Mouse (Mus musculus): Measurements from ENCODE around the gene Gm10273.
A peak's percentile ranks its signal among the peaks of the same experiment; 100 is the strongest.

Gene Gm10273

DNA sequence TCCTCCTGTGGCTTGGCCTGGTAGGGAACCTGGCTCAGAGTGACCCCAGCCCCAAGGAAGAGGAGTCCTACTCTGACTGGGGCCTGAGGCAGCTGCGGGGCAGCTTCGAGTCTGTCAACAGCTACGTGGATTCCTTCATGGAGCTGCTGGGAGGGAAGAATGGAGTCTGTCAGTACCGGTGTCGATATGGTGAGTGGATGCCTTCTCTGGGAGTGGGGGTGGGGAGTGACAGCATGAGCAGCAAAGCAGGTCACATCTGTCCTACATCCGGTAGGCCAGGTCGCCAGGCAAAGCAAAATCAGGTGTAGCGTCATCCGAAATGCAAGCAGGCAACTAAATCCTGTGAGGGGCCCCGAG is 8.3 kb downstream of the Gm10273 start:
- DNase-seq = no peak

DNA sequence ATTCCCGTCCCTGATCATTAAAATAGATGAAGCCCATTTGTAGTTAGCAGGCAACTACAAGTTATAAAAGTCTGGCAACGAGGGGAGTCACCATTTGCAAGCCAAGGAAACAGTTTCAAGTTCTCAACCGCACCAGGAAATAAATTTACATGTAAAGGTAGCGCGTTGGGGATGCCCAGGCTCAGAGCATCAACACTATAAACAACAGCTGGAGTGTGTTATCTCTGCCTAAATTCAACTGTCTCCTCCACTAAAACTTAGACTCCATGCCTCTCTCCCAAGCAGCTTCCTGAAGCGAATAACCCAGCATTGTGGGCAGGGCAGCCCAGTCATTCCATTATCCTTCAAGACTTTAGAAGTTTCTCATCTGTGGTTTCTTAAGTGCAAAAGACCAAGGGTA is 13.1 kb downstream of the Gm10273 start:
- DNase-seq = no peak

DNA sequence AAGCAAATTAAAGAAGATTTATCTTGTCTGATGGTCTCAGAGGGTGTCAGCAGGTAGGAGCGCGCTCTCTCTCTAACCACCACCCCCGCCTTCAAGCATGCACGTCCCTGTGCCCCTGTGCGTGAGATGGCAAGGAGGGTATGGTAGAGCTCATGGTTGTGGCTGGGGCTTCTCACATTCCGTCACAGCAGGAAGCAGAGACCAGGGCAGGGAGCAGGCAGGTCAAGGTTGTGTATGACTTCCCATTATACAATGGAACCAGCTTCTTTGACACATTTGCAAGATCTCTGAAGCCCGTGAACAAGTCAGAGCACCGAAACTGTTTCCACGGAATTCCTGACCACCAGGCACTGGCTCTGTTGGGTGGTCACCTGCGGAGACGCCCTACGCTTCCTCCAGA is 14.8 kb downstream of the Gm10273 start:
- DNase-seq = no peak

GRCm38 (mm10) chr10:59413711-59414110 is 18.3 kb downstream of the Gm10273 start:
- DNase-seq = no peak

- no peak for DNase-seq
Measured at GRCm38 (mm10) chr10:59416623-59417022, 21.2 kb downstream of the Gm10273 start.

DNA sequence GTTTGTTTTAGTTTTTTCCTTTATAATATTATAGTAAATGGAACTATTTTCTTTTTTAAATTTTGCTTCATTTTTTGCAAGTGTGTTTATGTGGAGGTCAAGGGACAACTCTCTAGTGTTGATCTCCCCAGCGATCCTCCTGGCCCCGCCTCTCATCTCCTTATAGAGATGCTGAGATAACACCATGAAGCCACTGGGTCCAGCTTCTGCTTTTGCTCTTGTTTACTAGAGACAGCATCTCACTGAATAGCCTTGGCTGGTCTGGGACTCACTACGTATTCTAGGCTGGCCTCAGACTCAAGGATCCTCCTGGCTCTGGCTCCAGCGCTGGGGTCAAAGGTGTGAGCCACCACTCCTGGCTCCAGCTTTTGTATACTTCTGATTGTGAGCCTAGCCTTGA is 24.1 kb downstream of the Gm10273 start:
- DNase-seq = no peak

- DNase-seq = no peak
Measured at GRCm38 (mm10) chr10:59424453-59424852, 29.0 kb downstream of the Gm10273 start.

- peak; percentile 87 for DNase-seq
Measured at GRCm38 (mm10) chr10:59425369-59425768, 29.9 kb downstream of the Gm10273 start.

DNA sequence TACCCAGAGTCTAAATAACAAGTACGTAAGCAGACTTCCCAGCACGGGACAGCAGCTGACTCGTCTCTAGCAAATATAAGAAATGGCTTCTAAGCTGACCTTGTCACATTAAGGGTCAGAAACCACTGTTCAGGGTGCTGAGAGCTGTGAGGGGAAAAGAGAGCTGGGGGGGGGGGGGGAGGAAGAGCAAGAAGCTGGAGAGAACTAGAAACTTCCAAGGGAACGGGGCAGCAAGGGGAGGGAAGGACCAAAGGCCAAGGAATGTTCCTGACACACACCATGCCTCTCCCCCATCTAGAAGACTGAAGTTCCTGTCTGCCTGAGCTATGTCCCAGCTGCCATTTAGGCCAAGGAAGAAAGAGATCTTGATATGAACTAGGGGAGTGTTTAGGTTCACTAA is 30.9 kb downstream of the Gm10273 start:
- DNase-seq = no peak

GRCm38 (mm10) chr10:59429448-59430135 is 34.2 kb downstream of the Gm10273 start:
- DNase-seq = no peak

DNA sequence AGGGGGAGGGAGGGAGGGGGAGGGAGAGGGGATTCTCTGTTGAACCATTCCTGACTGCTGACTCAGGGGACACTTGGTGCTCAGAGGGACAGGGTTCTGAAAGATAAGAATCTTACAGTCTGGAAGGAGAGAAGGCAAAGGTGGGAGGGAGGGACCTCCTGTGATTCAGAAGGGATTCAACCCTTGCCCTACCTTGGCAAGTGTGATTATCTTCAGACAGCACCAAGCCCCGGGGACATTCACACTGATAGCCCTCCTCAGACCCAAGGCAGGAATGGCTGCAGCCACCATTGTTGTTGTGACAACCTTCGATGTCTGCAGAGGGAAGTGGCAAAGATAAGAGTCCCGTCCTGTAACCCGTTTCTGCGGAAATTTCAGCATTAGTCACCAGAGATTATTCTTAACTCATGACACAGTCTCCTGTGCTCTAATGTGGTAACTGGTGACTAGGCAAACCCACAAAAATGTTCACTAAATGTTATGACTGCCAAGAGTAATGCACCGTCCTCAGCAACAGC is 35.3 kb downstream of the Gm10273 start:
- DNase-seq = no peak

GRCm38 (mm10) chr10:59435746-59436145 is 40.3 kb downstream of the Gm10273 start:
- DNase-seq = no peak

GRCm38 (mm10) chr10:59438651-59439050 is 43.2 kb downstream of the Gm10273 start:
- no peak for DNase-seq

GRCm38 (mm10) chr10:59439508-59439931 is 44.1 kb downstream of the Gm10273 start:
- no peak for DNase-seq

DNA sequence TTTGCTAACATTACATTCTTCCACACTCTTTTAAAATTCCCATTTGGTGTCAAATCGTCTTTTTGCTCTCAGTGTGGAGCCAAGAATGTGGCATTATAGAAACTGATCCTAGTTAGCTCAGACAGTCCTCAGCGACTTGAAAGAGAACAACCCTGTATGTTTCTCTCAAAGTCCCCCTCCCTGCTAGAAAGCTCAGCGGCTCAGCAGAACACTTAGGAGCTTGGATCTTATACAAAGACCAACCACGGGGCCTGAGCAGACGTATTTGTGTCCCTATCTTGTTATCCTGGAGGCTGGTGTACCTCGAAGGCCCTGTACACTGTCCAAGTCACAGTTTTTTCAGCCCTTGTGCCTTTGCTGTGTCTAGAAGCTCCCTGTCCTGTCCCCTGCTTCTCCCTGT is 44.7 kb downstream of the Gm10273 start:
- no peak for DNase-seq

GRCm38 (mm10) chr10:59441735-59442134 is 46.3 kb downstream of the Gm10273 start, which contains the start of gene Oit3:
Gene Oit3 (minus strand): TSS chr10:59441778.
- DNase-seq = no peak

DNA sequence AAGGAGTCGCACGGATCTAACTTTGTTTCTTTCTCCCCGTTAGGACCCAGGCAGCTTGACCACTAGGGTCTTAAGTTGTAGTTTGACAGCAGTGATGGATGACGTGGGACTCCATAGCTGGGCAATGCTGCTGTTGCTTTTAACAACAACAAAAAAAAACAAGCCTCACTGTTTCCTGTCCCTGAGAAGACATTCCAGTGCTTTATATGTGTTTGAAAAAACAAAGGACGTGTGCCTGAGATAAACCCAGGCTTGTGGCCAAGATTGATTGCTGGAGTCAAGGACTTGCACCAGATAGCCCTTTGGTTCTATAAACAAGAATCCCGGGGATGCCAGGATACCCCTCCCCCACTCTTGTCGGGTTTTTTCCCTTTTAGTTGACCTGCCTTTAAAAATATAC is 47.8 kb downstream of the Gm10273 start:
- no peak for DNase-seq

DNA sequence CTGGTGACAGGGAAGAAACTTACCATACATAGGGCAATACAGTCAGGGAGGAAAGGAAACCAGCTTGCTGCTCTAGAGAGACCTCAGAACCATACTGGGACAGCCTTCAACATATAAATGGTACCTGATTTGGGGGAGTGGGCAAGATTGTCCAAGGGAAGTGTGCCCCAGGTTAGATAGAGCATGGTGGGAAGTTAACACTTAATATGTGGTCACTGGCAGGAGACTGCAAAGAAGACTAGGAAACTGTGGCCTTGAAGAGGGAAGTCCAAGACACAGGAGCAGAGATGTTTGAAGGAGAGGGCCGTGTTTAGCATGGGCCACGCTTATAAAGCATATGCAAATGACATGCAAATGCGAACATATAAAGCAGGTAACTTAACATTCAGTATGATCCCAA is 48.7 kb downstream of the Gm10273 start:
- DNase-seq = no peak

DNA sequence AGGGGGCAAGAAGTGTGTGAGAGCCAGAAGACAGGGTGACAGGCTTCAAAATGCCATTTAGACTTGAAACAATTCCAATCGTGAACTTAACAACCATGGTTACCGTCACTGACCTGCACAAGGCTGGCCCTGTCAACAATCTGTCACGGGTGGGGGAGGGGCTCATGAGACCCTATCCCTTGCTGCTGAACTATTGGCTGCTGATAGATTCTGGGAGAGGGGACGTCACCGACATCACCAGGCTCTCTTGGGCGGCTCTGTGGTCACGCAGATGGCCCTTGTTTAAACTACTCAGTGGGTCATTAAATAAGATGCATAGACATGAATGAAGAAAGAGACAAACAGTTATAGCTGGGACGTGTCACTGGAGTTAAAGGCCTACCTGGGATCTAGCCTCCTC is 49.2 kb downstream of the Gm10273 start:
- peak in 1 of 2 experiments; percentile 49 for DNase-seq
